Mouse (Mus musculus): ENCODE results near the gene Rap1b. TPM values are rescaled to one million over a fixed set of nuclear protein-coding genes. Genes with fewer than 3 reads are reported as not detected.

The Rap1b gene
- polyA plus RNA-seq, 1 experiment from 2014 or later, result 145 TPM

GRCm38 (mm10) chr10:117784646-117785045 is 61.2 kb downstream of the Rap1b start:
- Histone ChIP-seq H3K27me3 (replicated peaks; ENCODE audit: control insufficient read depth, insufficient read depth, low read length) (no peaks in the 10 kb centered on the region), H3K9me3 (ENCODE audit: control insufficient read depth, low read length) (no peaks in the 10 kb centered on the region), H3K4me3 (replicated peaks; ENCODE audit: low read length) (no peak overlapping the region), H3K4me1 (replicated peaks; ENCODE audit: control insufficient read depth, insufficient read depth, low read length) (no peaks in the 10 kb centered on the region), H3K36me3 (ENCODE audit: control insufficient read depth, insufficient read depth) (peaks cover 33% of the 10 kb centered on the region), H3K27ac (ENCODE audit: low read length) (no peak overlapping the region), H3K4me2 (ENCODE audit: low read length) (no peak overlapping the region), H3K9ac (replicated peaks; ENCODE audit: low read depth, low read length) (no peak overlapping the region)
- WGBS, result 90% methylated on average over 7 of the region's 7 CpGs
- no peak for ATAC-seq

GRCm38 (mm10) chr10:117783786-117784420 is 61.9 kb downstream of the Rap1b start:
- Histone ChIP-seq H3K27me3 (replicated peaks; ENCODE audit: control insufficient read depth, insufficient read depth, low read length) (no peaks in the 10 kb centered on the region), H3K9ac (replicated peaks; ENCODE audit: low read depth, low read length) (no peak overlapping the region), H3K4me2 (ENCODE audit: low read length) (no peak overlapping the region), H3K36me3 (ENCODE audit: control insufficient read depth, insufficient read depth) (peaks cover 33% of the 10 kb centered on the region), H3K4me3 (replicated peaks; ENCODE audit: low read length) (no peak overlapping the region), H3K27ac (ENCODE audit: low read length) (no peak overlapping the region), H3K4me1 (replicated peaks; ENCODE audit: control insufficient read depth, insufficient read depth, low read length) (no peaks in the 10 kb centered on the region), H3K9me3 (ENCODE audit: control insufficient read depth, low read length) (no peaks in the 10 kb centered on the region)
- WGBS, result 97% methylated on average over 13 of the region's 13 CpGs
- no peak for ATAC-seq

GRCm38 (mm10) chr10:117782491-117783260 is 63.2 kb downstream of the Rap1b start:
- Histone ChIP-seq H3K4me3 (replicated peaks; ENCODE audit: low read length) (no peak overlapping the region), H3K4me2 (ENCODE audit: low read length) (no peak overlapping the region), H3K9ac (replicated peaks; ENCODE audit: low read depth, low read length) (no peak overlapping the region), H3K36me3 (ENCODE audit: control insufficient read depth, insufficient read depth) (peaks cover 35% of the 10 kb centered on the region), H3K27ac (ENCODE audit: low read length) (no peak overlapping the region), H3K4me1 (replicated peaks; ENCODE audit: control insufficient read depth, insufficient read depth, low read length) (no peaks in the 10 kb centered on the region), H3K27me3 (replicated peaks; ENCODE audit: control insufficient read depth, insufficient read depth, low read length) (no peaks in the 10 kb centered on the region), H3K9me3 (ENCODE audit: control insufficient read depth, low read length) (no peaks in the 10 kb centered on the region)
- 92% methylated on average over 14 of the region's 14 CpGs for WGBS
- ATAC-seq, result no peak

GRCm38 (mm10) chr10:117782056-117782455 is 63.8 kb downstream of the Rap1b start:
- no peak overlapping the region for H3K4me2 ChIP-seq (ENCODE audit: low read length)
- 94% methylated on average over 2 of the region's 2 CpGs for WGBS
- no peak overlapping the region for H3K27ac ChIP-seq (ENCODE audit: low read length)
- no peaks in the 10 kb centered on the region for H3K9me3 ChIP-seq (ENCODE audit: control insufficient read depth, low read length)
- peaks cover 35% of the 10 kb centered on the region for H3K36me3 ChIP-seq (ENCODE audit: control insufficient read depth, insufficient read depth)
- no peak overlapping the region for H3K9ac ChIP-seq (replicated peaks; ENCODE audit: low read depth, low read length)
- H3K4me1 ChIP-seq (replicated peaks; ENCODE audit: control insufficient read depth, insufficient read depth, low read length), result no peaks in the 10 kb centered on the region
- no peaks in the 10 kb centered on the region for H3K27me3 ChIP-seq (replicated peaks; ENCODE audit: control insufficient read depth, insufficient read depth, low read length)
- no peak overlapping the region for H3K4me3 ChIP-seq (replicated peaks; ENCODE audit: low read length)
- no peak for ATAC-seq

GRCm38 (mm10) chr10:117781021-117781725 is 64.7 kb downstream of the Rap1b start:
- no peak for ATAC-seq
- WGBS, result 95% methylated on average over 17 of the region's 17 CpGs
- H3K4me1 ChIP-seq (replicated peaks; ENCODE audit: control insufficient read depth, insufficient read depth, low read length), result no peaks in the 10 kb centered on the region
- no peak overlapping the region for H3K27ac ChIP-seq (ENCODE audit: low read length)
- H3K4me3 ChIP-seq (replicated peaks; ENCODE audit: low read length), result no peak overlapping the region
- H3K9me3 ChIP-seq (ENCODE audit: control insufficient read depth, low read length), result no peaks in the 10 kb centered on the region
- H3K27me3 ChIP-seq (replicated peaks; ENCODE audit: control insufficient read depth, insufficient read depth, low read length), result no peaks in the 10 kb centered on the region
- H3K9ac ChIP-seq (replicated peaks; ENCODE audit: low read depth, low read length), result no peak overlapping the region
- H3K4me2 ChIP-seq (ENCODE audit: low read length), result no peak overlapping the region
- H3K36me3 ChIP-seq (ENCODE audit: control insufficient read depth, insufficient read depth), result peaks cover 38% of the 10 kb centered on the region

- H3K9ac ChIP-seq (replicated peaks; ENCODE audit: low read depth, low read length), result no peak overlapping the region
- no peaks in the 10 kb centered on the region for H3K27me3 ChIP-seq (replicated peaks; ENCODE audit: control insufficient read depth, insufficient read depth, low read length)
- H3K9me3 ChIP-seq (ENCODE audit: control insufficient read depth, low read length), result no peaks in the 10 kb centered on the region
- no peak overlapping the region for H3K27ac ChIP-seq (ENCODE audit: low read length)
- no peak overlapping the region for H3K4me2 ChIP-seq (ENCODE audit: low read length)
- H3K4me3 ChIP-seq (replicated peaks; ENCODE audit: low read length), result no peak overlapping the region
- no peak for ATAC-seq
- H3K36me3 ChIP-seq (ENCODE audit: control insufficient read depth, insufficient read depth), result peaks cover 38% of the 10 kb centered on the region
- 95% methylated on average over 6 of the region's 6 CpGs for WGBS
- H3K4me1 ChIP-seq (replicated peaks; ENCODE audit: control insufficient read depth, insufficient read depth, low read length), result no peaks in the 10 kb centered on the region
Measured at GRCm38 (mm10) chr10:117780306-117780911, 65.4 kb downstream of the Rap1b start.

GRCm38 (mm10) chr10:117779581-117780305 is 66.1 kb downstream of the Rap1b start:
- Histone ChIP-seq H3K4me1 (replicated peaks; ENCODE audit: control insufficient read depth, insufficient read depth, low read length) (no peaks in the 10 kb centered on the region), H3K36me3 (ENCODE audit: control insufficient read depth, insufficient read depth) (peaks cover 36% of the 10 kb centered on the region), H3K9me3 (ENCODE audit: control insufficient read depth, low read length) (no peaks in the 10 kb centered on the region), H3K4me2 (ENCODE audit: low read length) (no peak overlapping the region), H3K27ac (ENCODE audit: low read length) (no peak overlapping the region), H3K9ac (replicated peaks; ENCODE audit: low read depth, low read length) (no peak overlapping the region), H3K27me3 (replicated peaks; ENCODE audit: control insufficient read depth, insufficient read depth, low read length) (no peaks in the 10 kb centered on the region), H3K4me3 (replicated peaks; ENCODE audit: low read length) (no peak overlapping the region)
- ATAC-seq, result no peak
- 85% methylated on average over 8 of the region's 8 CpGs for whole genome bisulfite sequencing

- H3K36me3 ChIP-seq (ENCODE audit: control insufficient read depth, insufficient read depth), result peaks cover 36% of the 10 kb centered on the region
- no peak for ATAC-seq
- H3K27me3 ChIP-seq (replicated peaks; ENCODE audit: control insufficient read depth, insufficient read depth, low read length), result no peaks in the 10 kb centered on the region
- no peak overlapping the region for H3K9ac ChIP-seq (replicated peaks; ENCODE audit: low read depth, low read length)
- H3K4me1 ChIP-seq (replicated peaks; ENCODE audit: control insufficient read depth, insufficient read depth, low read length), result no peaks in the 10 kb centered on the region
- H3K9me3 ChIP-seq (ENCODE audit: control insufficient read depth, low read length), result no peaks in the 10 kb centered on the region
- no peak overlapping the region for H3K4me2 ChIP-seq (ENCODE audit: low read length)
- WGBS, result 91% methylated on average over 4 of the region's 4 CpGs
- H3K4me3 ChIP-seq (replicated peaks; ENCODE audit: low read length), result no peak overlapping the region
- no peak overlapping the region for H3K27ac ChIP-seq (ENCODE audit: low read length)
Measured at GRCm38 (mm10) chr10:117778951-117779350, 66.9 kb downstream of the Rap1b start.

Measured in forebrain, embryonic 16.5 days (tissue).